Mouse (Mus musculus) c-Kit-positive CD71-positive TER-119-negative erythroid progenitor cells, embryonic 14.5 days (primary cell): ENCODE data around the gene Crhr2.

ENCODE experiments used
- DNase-seq: peaks from one replicate; pipeline ENCODE4 v3.0.0-alpha.2; 2013; ENCODE audit warnings: low read depth

Gene Crhr2

GRCm38 (mm10) chr6:55044542-55044941 lies 88.3 kb downstream of the Crhr2 start:
- no peak for DNase-seq

DNA sequence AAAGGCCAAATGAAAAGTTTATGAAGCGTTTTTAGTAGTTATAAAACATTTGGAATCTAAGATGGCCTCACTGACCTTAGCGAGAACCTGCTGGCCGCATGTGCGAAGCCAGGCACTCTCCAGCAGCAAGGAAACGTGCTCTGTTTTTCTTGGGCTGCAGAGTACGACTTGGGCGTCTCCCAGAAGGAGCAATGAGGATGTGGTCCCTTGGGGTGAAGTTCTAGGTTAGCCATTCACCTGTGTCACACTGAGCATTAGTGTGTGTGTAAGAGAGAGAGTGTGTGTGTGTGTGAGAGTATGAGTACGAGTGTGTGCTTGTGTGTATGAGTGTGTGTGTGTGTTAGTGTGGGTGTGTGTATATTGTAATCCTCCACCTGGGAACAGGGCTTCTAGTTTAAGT lies 89.6 kb downstream of the Crhr2 start:
- no peak for DNase-seq
